Mouse (Mus musculus) embryonic facial prominence, embryonic 12.5 days (tissue): ENCODE measurements around the gene Ypel2. TPM values are rescaled to one million over a fixed set of nuclear protein-coding genes. Genes with fewer than 3 reads are reported as not detected.

Experiments used
- polyA plus RNA-seq: library from polyadenylated mRNA; unstranded; fragments of >200 nt; fragmentation: Nextera tagmentation; extraction: Ambion mirVana; gene quantifications from 2 replicates; pipeline ENCODE4 v1.2.1, GENCODE M21; 2016

Ypel2 gene
- polyA plus RNA-seq, 1 experiment from 2014 or later = 11.6 TPM

Other genes with a start within 250 kb of the Ypel2 start
- 127 and 135 TPM in 2 replicates for gene Cltc, start 236.1 kb downstream of the Ypel2 start, polyA plus RNA-seq
- gene Dhx40, start 186.0 kb downstream of the Ypel2 start, polyA plus RNA-seq = 29.0 and 31.2 TPM in 2 replicates
- 34.8 and 37.6 TPM in 2 replicates for gene Gdpd1, start 80.4 kb upstream of the Ypel2 start, polyA plus RNA-seq
- 25.7 and 26.1 TPM in 2 replicates for gene Smg8, start 93.1 kb upstream of the Ypel2 start, polyA plus RNA-seq
- 7.8 and 8.9 TPM in 2 replicates for gene Prr11, start 115.0 kb upstream of the Ypel2 start, polyA plus RNA-seq
- gene Ska2, start 115.5 kb upstream of the Ypel2 start, polyA plus RNA-seq = 97.0 and 105 TPM in 2 replicates
- gene Trim37, start 133.4 kb upstream of the Ypel2 start, polyA plus RNA-seq = 37.0 and 41.2 TPM in 2 replicates